Mouse (Mus musculus) kidney, embryonic 16.5 days (tissue): ENCODE measurements around the gene Notch4. TPM values are rescaled to one million over a fixed set of nuclear protein-coding genes. Genes with fewer than 3 reads are reported as not detected.

Experiments
- ATAC-seq: fragments of 200-750 bp; cut with Nextera tagmentation; 2 replicates; pipeline ENCODE4 v1.8.0; 2017; ENCODE audit warnings: moderate TSS enrichment; ENCODE audit not compliant: low FRiP score, low TSS enrichment
- H3K27ac ChIP-seq: fragments of 300-500 bp; sonication (generic); 2 replicates; pipeline ENCODE4 v1.5.1; 2014; ENCODE audit warnings: low read length
- H3K27me3 ChIP-seq: fragments of 300-500 bp; sonication (generic); 2 replicates; pipeline ENCODE4 v1.6.1; 2014; ENCODE audit warnings: low read length, control low read depth, mixed read lengths; ENCODE audit not compliant: insufficient read depth
- H3K36me3 ChIP-seq: fragments of 300-500 bp; sonication (generic); 2 replicates; pipeline ENCODE4 v1.6.1; 2014; ENCODE audit warnings: low read length, control low read depth, mixed read lengths; ENCODE audit not compliant: insufficient read depth
- H3K4me1 ChIP-seq: fragments of 300-500 bp; sonication (generic); 2 replicates; pipeline ENCODE4 v1.6.1; 2014; ENCODE audit warnings: low read length, control low read depth, mixed read lengths; ENCODE audit not compliant: insufficient read depth
- H3K4me2 ChIP-seq: fragments of 300-500 bp; sonication (generic); replicated peaks from 2 replicates; pipeline ENCODE4 v1.6.1; 2014; ENCODE audit warnings: low read depth, low read length
- H3K4me3 ChIP-seq: fragments of 300-500 bp; sonication (generic); 2 replicates; pipeline ENCODE4 v1.5.1; 2014; ENCODE audit warnings: mild to moderate bottlenecking, low read length
- H3K9ac ChIP-seq: fragments of 300-500 bp; sonication (generic); replicated peaks from 2 replicates; pipeline ENCODE4 v1.6.1; 2014; ENCODE audit warnings: low read length
- H3K9me3 ChIP-seq: fragments of 300-500 bp; sonication (generic); 2 replicates; pipeline ENCODE4 v1.6.1; 2016; ENCODE audit warnings: low read length, control low read depth
- WGBS: fragments of 180-500 bp; shearing (Covaris S2); extraction: QIAGEN DNeasy Blood & Tissue Kit; methylation state at CpG from one replicate; pipeline ENCODE4 v1.1.7; 2014; 5-methylcytosine and 5-hydroxymethylcytosine counted together
- polyA plus RNA-seq: library from polyadenylated mRNA; unstranded; fragments of >200 nt; fragmentation: Nextera tagmentation; extraction: Ambion mirVana; gene quantifications from 2 replicates; pipeline ENCODE4 v1.2.1, GENCODE M21; 2015

Notch4 gene
- polyA plus RNA-seq, 1 experiment from 2014 or later = 7.6 TPM

DNA sequence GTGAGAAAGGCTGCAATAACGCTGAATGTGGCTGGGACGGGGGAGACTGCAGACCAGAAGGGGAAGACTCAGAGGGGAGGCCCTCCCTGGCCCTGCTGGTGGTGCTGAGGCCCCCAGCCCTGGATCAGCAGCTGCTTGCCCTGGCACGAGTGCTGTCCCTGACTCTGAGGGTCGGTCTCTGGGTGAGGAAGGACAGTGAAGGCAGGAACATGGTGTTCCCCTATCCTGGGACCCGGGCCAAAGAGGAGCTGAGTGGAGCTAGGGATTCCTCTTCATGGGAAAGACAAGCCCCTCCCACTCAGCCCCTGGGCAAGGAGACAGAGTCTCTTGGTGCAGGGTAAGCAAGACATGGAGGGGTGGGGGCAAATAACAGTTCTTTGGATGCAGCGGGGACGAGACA, 19.3 kb downstream of the Notch4 start:
- H3K9me3 ChIP-seq = no peaks in the 10 kb centered on the region
- H3K36me3 ChIP-seq = no peaks in the 10 kb centered on the region
- 64% methylated on average over 7 of the region's 7 CpGs for WGBS
- peaks cover 15% of the 10 kb centered on the region for H3K4me1 ChIP-seq
- H3K27me3 ChIP-seq = no peaks in the 10 kb centered on the region
- H3K4me2 ChIP-seq = no peak overlapping the region
- H3K9ac ChIP-seq = no peak overlapping the region
- H3K27ac ChIP-seq = no peak overlapping the region
- ATAC-seq = no peak
- no peak overlapping the region for H3K4me3 ChIP-seq

DNA sequence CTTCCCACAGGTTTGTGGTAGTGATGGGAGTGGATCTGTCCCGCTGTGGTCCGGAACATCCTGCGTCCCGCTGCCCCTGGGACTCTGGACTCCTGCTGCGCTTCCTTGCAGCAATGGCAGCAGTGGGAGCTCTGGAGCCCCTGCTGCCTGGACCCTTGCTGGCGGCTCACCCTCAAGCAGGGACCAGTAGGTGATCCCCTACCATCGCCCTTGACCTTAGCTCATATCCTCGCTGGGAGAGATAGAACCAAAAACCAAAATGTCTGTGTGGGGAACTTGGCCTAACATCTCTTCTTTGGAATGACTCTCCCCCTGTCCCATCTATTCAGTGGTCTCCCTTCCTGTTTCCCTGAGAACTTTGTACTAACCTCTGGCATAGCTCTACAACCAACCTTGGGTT, 19.8 kb downstream of the Notch4 start:
- Histone ChIP-seq H3K4me1 (peaks cover 19% of the 10 kb centered on the region), H3K4me3 (no peak overlapping the region), H3K9me3 (no peaks in the 10 kb centered on the region), H3K36me3 (no peaks in the 10 kb centered on the region), H3K4me2 (no peak overlapping the region), H3K27ac (no peak overlapping the region), H3K9ac (no peak overlapping the region), H3K27me3 (no peaks in the 10 kb centered on the region)
- no peak for ATAC-seq
- WGBS = 88% methylated on average over 8 of the region's 8 CpGs

DNA sequence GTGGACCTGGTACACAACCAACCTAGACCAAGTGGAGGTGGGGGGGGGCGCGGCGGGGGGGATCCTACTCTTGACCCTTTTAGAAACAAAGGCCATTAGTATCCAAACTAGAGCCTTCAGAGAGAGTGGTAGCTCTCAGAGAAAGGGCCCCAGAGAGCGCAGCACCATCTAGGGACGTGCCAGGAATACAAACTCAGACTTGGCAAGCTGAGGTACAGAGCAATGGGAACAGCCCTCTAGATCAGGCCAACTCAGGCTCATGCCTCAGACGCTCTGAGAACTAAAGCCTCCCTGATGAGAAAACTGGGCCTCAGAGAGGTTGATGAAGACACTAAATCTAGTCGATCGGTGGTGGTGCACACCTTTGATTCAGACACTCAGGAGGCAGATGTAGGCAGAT, 21.1 kb downstream of the Notch4 start:
- no peaks in the 10 kb centered on the region for H3K27me3 ChIP-seq
- H3K4me3 ChIP-seq = no peak overlapping the region
- no peak overlapping the region for H3K4me2 ChIP-seq
- no peak for ATAC-seq
- no peak overlapping the region for H3K9ac ChIP-seq
- H3K27ac ChIP-seq = no peak overlapping the region
- H3K9me3 ChIP-seq = no peaks in the 10 kb centered on the region
- peaks cover 32% of the 10 kb centered on the region for H3K4me1 ChIP-seq
- WGBS = 94% methylated on average over 8 of the region's 8 CpGs
- H3K36me3 ChIP-seq = no peaks in the 10 kb centered on the region

DNA sequence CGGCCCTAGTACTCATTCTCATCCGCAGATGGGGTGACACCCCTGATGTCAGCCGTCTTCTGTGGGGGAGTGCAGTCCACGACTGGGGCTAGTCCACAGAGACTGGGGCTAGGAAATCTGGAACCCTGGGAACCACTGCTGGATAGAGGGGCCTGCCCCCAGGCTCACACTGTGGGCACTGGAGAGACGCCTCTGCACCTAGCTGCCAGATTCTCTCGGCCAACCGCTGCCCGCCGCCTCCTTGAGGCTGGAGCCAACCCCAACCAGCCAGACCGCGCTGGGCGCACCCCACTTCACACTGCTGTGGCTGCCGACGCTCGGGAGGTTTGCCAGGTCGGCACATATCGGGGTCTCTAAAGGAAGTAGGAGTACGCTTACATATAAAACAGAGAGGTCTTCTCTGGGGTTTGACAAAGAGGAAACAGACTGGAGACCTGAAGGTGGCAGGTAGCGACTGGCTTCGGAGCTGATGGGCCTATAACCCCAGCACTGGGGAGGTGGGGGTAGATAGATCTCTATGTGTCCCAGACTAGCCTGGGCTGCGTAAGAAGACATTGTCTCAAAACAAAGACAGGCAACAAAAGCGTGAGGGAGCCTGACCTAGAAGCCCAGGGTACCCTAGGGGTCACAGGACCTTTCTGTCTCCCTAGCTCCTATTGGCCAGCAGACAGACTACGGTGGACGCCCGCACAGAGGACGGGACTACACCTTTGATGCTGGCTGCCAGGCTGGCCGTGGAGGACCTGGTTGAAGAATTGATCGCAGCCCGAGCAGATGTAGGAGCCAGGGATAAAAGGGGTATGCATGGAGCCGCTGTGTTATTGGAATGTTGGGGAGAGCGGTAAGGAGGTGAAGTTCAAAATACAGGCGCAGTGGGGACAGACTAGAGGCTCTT, 22.1 kb downstream of the Notch4 start:
- Histone ChIP-seq H3K9me3 (no peaks in the 10 kb centered on the region), H3K36me3 (no peaks in the 10 kb centered on the region), H3K27ac (peak overlapping the region; percentile 98), H3K4me3 (peak overlapping the region; percentile 68), H3K4me2 (peak overlapping the region; percentile 95), H3K9ac (peak overlapping the region; percentile 84), H3K27me3 (no peaks in the 10 kb centered on the region), H3K4me1 (peaks cover 42% of the 10 kb centered on the region)
- WGBS = 28% methylated on average over 32 of the region's 32 CpGs
- ATAC-seq = 0 out of 2 replicates have a peak, but pooled peaks have one; percentile 0

DNA sequence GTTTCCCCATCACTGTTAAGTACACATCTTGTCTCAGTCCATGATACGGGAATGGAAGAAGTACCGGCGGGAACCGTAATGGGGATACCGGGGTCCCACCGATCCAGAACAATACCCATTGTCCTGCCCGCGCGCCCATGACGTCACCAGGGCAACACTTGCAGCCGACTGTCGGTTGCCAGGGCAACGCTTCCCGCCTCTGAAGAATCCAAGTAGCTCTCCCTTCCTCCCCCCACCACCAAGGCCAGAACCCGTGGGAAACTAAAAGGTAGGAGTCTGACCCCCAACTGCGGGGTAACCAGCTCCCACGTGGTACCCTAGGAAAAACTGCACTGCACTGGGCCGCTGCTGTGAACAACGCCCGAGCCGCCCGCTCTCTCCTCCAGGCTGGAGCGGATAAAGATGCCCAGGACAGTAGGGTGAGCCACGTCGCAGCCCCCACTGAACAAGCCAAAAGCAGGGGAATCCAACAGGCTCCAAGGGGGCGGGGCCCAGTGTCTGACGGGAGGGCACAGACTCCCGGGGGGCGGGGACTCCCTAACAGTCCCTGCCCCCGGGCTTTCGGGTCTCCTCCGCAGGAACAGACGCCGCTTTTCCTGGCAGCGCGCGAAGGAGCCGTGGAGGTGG, 22.8 kb downstream of the Notch4 start:
- Histone ChIP-seq H3K27ac (peak overlapping the region; percentile 98), H3K9ac (peak overlapping the region; percentile 84), H3K4me1 (peaks cover 48% of the 10 kb centered on the region), H3K27me3 (no peaks in the 10 kb centered on the region), H3K4me2 (peak overlapping the region; percentile 95), H3K36me3 (no peaks in the 10 kb centered on the region), H3K4me3 (peak overlapping the region; percentile 68), H3K9me3 (no peaks in the 10 kb centered on the region)
- peak; percentile 78 for ATAC-seq
- WGBS = under 1% methylated on average over 38 of the region's 38 CpGs

DNA sequence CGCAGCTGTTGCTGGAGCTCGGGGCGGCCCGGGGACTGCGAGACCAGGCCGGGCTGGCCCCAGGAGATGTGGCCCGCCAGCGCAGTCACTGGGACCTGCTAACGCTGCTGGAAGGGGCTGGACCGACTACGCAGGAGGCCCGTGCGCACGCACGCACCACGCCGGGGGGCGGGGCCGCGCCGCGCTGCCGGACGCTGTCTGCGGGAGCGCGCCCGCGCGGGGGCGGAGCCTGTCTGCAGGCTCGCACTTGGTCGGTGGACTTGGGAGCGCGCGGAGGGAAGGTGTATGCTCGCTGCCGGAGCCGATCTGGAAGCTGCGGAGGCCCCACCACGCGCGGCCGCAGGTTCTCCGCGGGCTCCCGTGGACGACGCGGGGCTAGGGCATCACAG, 23.3 kb downstream of the Notch4 start:
- WGBS = under 1% methylated on average over 48 of the region's 50 CpGs
- H3K27me3 ChIP-seq = no peaks in the 10 kb centered on the region
- H3K36me3 ChIP-seq = no peaks in the 10 kb centered on the region
- peak; percentile 75 for ATAC-seq
- peak overlapping the region; percentile 98 for H3K27ac ChIP-seq
- no peaks in the 10 kb centered on the region for H3K9me3 ChIP-seq
- H3K4me1 ChIP-seq = peaks cover 48% of the 10 kb centered on the region
- peak overlapping the region; percentile 68 for H3K4me3 ChIP-seq
- H3K9ac ChIP-seq = peak overlapping the region; percentile 84
- peak overlapping the region; percentile 95 for H3K4me2 ChIP-seq

DNA sequence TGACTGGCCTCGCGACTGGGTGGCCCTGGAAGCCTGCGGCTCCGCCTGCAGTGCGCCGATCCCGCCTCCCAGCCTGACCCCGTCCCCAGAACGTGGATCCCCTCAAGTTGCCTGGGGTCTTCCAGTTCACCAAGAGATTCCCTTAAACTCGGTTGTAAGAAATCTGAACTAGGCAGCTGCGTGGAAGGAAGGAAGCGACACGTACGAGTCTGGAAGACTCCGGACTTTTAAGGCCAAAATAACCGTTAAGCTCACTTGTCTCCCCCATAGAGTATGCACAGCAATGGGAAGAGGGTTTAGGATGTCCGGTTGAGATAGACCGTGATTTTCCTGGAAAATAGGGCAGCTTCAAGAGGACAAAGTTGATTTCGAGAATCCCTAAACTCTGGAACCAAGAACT, 23.7 kb downstream of the Notch4 start:
- Histone ChIP-seq H3K4me2 (peak overlapping the region; percentile 95), H3K9me3 (no peaks in the 10 kb centered on the region), H3K9ac (peak overlapping the region; percentile 84), H3K4me1 (peaks cover 48% of the 10 kb centered on the region), H3K27ac (peak overlapping the region; percentile 98), H3K27me3 (no peaks in the 10 kb centered on the region), H3K4me3 (peak overlapping the region; percentile 68), H3K36me3 (no peaks in the 10 kb centered on the region)
- WGBS = 4% methylated on average over 19 of the region's 19 CpGs
- no peak for ATAC-seq

DNA sequence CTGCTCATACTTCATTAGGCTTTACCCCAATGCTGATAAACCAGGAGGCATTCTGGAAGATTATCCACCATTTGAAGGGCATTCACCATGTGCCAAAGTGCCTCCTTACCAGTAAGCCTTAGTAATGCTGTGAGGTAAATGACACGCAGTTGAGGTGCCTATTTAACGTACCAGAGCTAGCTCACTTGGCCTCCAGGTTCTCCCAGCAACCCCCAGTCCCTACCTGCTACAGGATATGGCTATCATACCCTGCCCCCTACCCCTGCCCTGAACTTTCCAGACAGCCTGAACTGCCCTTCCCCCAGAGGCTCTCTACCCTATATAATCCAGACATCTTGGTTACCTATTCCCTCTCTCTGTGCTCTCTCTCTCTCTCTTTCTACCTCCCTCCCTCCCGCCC, 24.7 kb downstream of the Notch4 start:
- Histone ChIP-seq H3K4me3 (no peak overlapping the region; the same call in 1 of the 2 replicates), H3K9ac (peak overlapping the region; percentile 19; the same call in 1 of the 2 replicates), H3K27ac (peak overlapping the region; percentile 100), H3K9me3 (no peaks in the 10 kb centered on the region), H3K4me1 (peaks cover 54% of the 10 kb centered on the region), H3K4me2 (peak overlapping the region; percentile 95), H3K27me3 (no peaks in the 10 kb centered on the region), H3K36me3 (no peaks in the 10 kb centered on the region)
- 57% methylated on average over 3 of the region's 3 CpGs for WGBS
- no peak for ATAC-seq

DNA sequence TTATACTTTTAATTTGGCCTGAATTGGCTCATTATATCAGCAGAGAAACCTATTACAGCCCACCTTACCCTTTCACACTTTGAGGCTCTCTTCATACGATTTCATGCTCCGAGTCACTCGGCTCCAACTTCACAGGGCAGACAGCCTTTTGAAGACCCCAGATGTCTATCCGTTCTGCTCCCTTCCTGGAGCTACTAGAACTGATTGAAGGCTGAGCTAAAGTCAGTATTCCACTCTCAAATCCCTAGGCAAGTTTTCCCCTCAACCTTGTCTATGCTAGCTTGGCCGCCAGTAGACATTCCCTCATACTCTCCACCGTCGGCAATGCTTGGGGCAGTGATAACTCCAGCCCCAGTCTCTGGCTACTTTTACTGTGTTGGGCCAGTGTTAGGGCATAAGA, 25.1 kb downstream of the Notch4 start:
- peak overlapping the region; percentile 100 for H3K27ac ChIP-seq
- H3K9ac ChIP-seq = peak overlapping the region; percentile 54
- H3K27me3 ChIP-seq = no peaks in the 10 kb centered on the region
- no peaks in the 10 kb centered on the region for H3K9me3 ChIP-seq
- peaks cover 58% of the 10 kb centered on the region for H3K4me1 ChIP-seq
- WGBS = 19% methylated on average over 7 of the region's 7 CpGs
- ATAC-seq = no peak
- peak overlapping the region; percentile 20 for H3K4me3 ChIP-seq
- H3K4me2 ChIP-seq = peak overlapping the region; percentile 95
- no peaks in the 10 kb centered on the region for H3K36me3 ChIP-seq

DNA sequence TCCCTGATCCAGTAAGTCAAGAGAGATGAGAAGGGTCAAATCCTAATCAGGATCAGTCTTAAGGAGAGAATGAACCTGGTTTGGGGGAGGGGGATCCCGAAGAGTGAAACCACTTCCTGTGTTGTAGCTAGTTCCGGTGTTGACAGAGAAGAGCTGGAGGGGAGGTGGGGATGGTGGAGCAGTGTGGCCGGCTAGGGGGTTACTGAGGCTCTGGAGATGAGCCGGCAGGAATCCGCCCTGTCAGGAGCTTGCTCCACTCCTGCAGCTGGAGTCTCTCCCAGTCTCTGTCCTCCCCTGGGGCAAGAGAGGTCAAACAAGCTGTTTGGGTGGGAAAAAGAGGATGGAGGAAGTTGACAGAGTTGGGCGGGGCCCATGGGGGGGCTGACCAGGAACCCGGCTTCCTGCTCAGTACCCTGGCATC, 25.6 kb downstream of the Notch4 start, which contains the start of gene Gpsm3:
TSS of gene Gpsm3 (plus strand) at position 126 of the 421 bp plus-strand sequence.
- Histone ChIP-seq H3K9me3 (no peaks in the 10 kb centered on the region), H3K27me3 (no peaks in the 10 kb centered on the region), H3K36me3 (peaks cover 4% of the 10 kb centered on the region; the same call in 1 of the 2 replicates), H3K9ac (peak within 1 kb of the TSS; percentile 99), H3K27ac (peak within 1 kb of the TSS; percentile 100), H3K4me1 (peaks cover 63% of the 10 kb centered on the region), H3K4me2 (peak within 1 kb of the TSS; percentile 95), H3K4me3 (peak within 1 kb of the TSS; percentile 20)
- WGBS = 6% methylated on average over 5 of the region's 7 CpGs
- no peak for ATAC-seq
